Mouse (Mus musculus) CH12.LX (cell line): ENCODE measurements at regions not wholly inside any gene's neighbourhood (a gene's known extent, or its start where the extent isn't known, plus 50 kb on each side); places are given as distances from the start of the nearest gene placed in this dataset.

Experiments used
- DNase-seq: peaks from one replicate; pipeline ENCODE4 v3.0.0-alpha.2; 2013; ENCODE audit errors: extremely low read depth
- H3K27ac ChIP-seq: 2 replicates; pipeline ENCODE4 v1.5.1; 2012; ENCODE audit warnings: low read depth, mild to moderate bottlenecking, control low read depth, moderate library complexity; ENCODE audit not compliant: insufficient read depth
- H3K27me3 ChIP-seq: replicated peaks from 2 replicates; pipeline ENCODE3; 2012; ENCODE audit warnings: inconsistent platforms
- H3K36me3 ChIP-seq, 2 experiments: replicated peaks in 1 of 2; 2 replicates each; pipeline versions ENCODE3 to v1.6.1; 2012; ENCODE audit warnings: inconsistent platforms in 1 of 2, low read length in 1 of 2, mild to moderate bottlenecking in 1 of 2, mixed read lengths in 1 of 2, moderate library complexity in 1 of 2; ENCODE audit not compliant: control insufficient read depth in 1 of 2, insufficient read depth in 1 of 2
- H3K4me1 ChIP-seq, 2 experiments: 2 replicates each; pipeline ENCODE4 v1.6.1; 2012; ENCODE audit warnings: inconsistent platforms in 1 of 2, moderate library complexity in 1 of 2; ENCODE audit not compliant: insufficient read depth in 2 of 2, control insufficient read depth in 1 of 2
- H3K4me2 ChIP-seq: 2 replicates; pipeline ENCODE4 v1.6.1; 2012; ENCODE audit warnings: low read depth, mild to moderate bottlenecking, control low read depth; ENCODE audit not compliant: poor library complexity, insufficient read depth, severe bottlenecking
- H3K4me3 ChIP-seq, 3 experiments: fragments of 150-350 bp in 1 of 3; sonication (generic) in 1 of 3; replicated peaks in 1 of 3; 2 replicates each; pipeline versions ENCODE3 to v1.5.1; 2011 to 2012; ENCODE audit warnings: low read depth in 2 of 3, low read length in 2 of 3, mild to moderate bottlenecking in 2 of 3, moderate library complexity in 2 of 3, control low read depth in 1 of 3, improper control_type of control experiment in 1 of 3, inconsistent platforms in 1 of 3, mixed read lengths in 1 of 3; ENCODE audit not compliant: poor library complexity in 1 of 3
- H3K79me2 ChIP-seq: replicated peaks from 2 replicates; pipeline ENCODE4 v1.6.1; 2012; ENCODE audit warnings: mild to moderate bottlenecking, moderate library complexity; ENCODE audit not compliant: control insufficient read depth, poor library complexity, insufficient read depth, severe bottlenecking; ENCODE audit errors: extremely low read depth
- H3K9ac ChIP-seq: 2 replicates; pipeline ENCODE4 v1.6.1; 2012; ENCODE audit warnings: low read depth, mild to moderate bottlenecking, control low read depth, moderate library complexity; ENCODE audit not compliant: insufficient read depth
- H3K9me3 ChIP-seq: replicated peaks from 2 replicates; pipeline ENCODE3; 2012; ENCODE audit warnings: low read length, inconsistent platforms, mixed read lengths
- BHLHE40 ChIP-seq: IDR thresholded peaks from 2 replicates; pipeline ENCODE4 v1.6.1; 2011; ENCODE audit warnings: mild to moderate bottlenecking, low read depth, low read length, improper control_type of control experiment
- CTCF ChIP-seq, 2 experiments: IDR thresholded peaks in 1 of 2; conservative IDR thresholded peaks in 1 of 2; 2 replicates each; pipeline ENCODE4 v1.5.1; 2011 to 2012; ENCODE audit warnings: low read depth in 2 of 2, low read length in 2 of 2, improper control_type of control experiment in 1 of 2, inconsistent platforms in 1 of 2, mild to moderate bottlenecking in 1 of 2, moderate library complexity in 1 of 2
- E2F4 ChIP-seq: IDR thresholded peaks from 2 replicates; pipeline ENCODE4 v1.6.1; 2011; ENCODE audit warnings: low read depth, low read length, improper control_type of control experiment; ENCODE audit not compliant: insufficient replicate concordance
- ELF1 ChIP-seq: IDR thresholded peaks from 2 replicates; pipeline ENCODE4 v1.6.1; 2014; ENCODE audit warnings: low read depth, mild to moderate bottlenecking, inconsistent platforms, low read length, improper control_type of control experiment
- EP300 ChIP-seq: IDR thresholded peaks from 2 replicates; pipeline ENCODE4 v1.6.1; 2011; ENCODE audit warnings: low read length, improper control_type of control experiment
- GABPA ChIP-seq: IDR thresholded peaks from 2 replicates; pipeline ENCODE4 v1.6.1; 2012; ENCODE audit warnings: low read depth, low read length, improper control_type of control experiment, inconsistent platforms; ENCODE audit not compliant: insufficient replicate concordance
- HCFC1 ChIP-seq: IDR thresholded peaks from 2 replicates; pipeline ENCODE4 v1.6.1; 2012; ENCODE audit warnings: low read depth, mild to moderate bottlenecking, inconsistent platforms, low read length, improper control_type of control experiment
- JUN ChIP-seq: IDR thresholded peaks from 2 replicates; pipeline ENCODE4 v1.6.1; 2011; ENCODE audit warnings: low read depth, mild to moderate bottlenecking, low read length, improper control_type of control experiment, moderate library complexity; ENCODE audit not compliant: insufficient read depth
- JUND ChIP-seq: conservative IDR thresholded peaks from 2 replicates; pipeline ENCODE4 v1.6.1; 2011; ENCODE audit warnings: low read depth, low read length, improper control_type of control experiment
- KAT2A ChIP-seq: IDR thresholded peaks from 2 replicates; pipeline ENCODE4 v1.6.1; 2012; ENCODE audit warnings: low read length, improper control_type of control experiment, inconsistent platforms; ENCODE audit not compliant: insufficient replicate concordance
- MAFK ChIP-seq: IDR thresholded peaks from 2 replicates; pipeline ENCODE4 v1.6.1; 2011; ENCODE audit warnings: low read length, improper control_type of control experiment; ENCODE audit not compliant: insufficient replicate concordance
- MYC ChIP-seq: IDR thresholded peaks from 2 replicates; pipeline ENCODE4 v1.6.1; 2011; ENCODE audit warnings: low read depth, mild to moderate bottlenecking, improper control_type of control experiment, low read length
- NELFE ChIP-seq: IDR thresholded peaks from 2 replicates; pipeline ENCODE4 v1.6.1; 2011; ENCODE audit warnings: low read depth, low read length, improper control_type of control experiment
- PAX5 ChIP-seq: IDR thresholded peaks from 2 replicates; pipeline ENCODE4 v1.6.1; 2012; ENCODE audit warnings: low read length, inconsistent platforms, mixed read lengths
- POLR2A ChIP-seq: IDR thresholded peaks from 2 replicates; pipeline ENCODE4 v1.6.1; 2011; ENCODE audit warnings: low read depth, mild to moderate bottlenecking, improper control_type of control experiment, low read length
- SMC3 ChIP-seq: IDR thresholded peaks from 2 replicates; pipeline ENCODE4 v1.6.1; 2011; ENCODE audit warnings: low read depth, low read length, improper control_type of control experiment
- TBP ChIP-seq: conservative IDR thresholded peaks from 2 replicates; pipeline ENCODE4 v1.6.1; 2011; ENCODE audit warnings: low read depth, low read length, improper control_type of control experiment
- ZKSCAN1 ChIP-seq: IDR thresholded peaks from 2 replicates; pipeline ENCODE4 v1.6.1; 2012; ENCODE audit warnings: low read depth, inconsistent platforms, low read length, improper control_type of control experiment, borderline replicate concordance
- ZNF384 ChIP-seq: IDR thresholded peaks from 2 replicates; pipeline ENCODE4 v1.6.1; 2012; ENCODE audit warnings: low read depth, low read length, improper control_type of control experiment, inconsistent platforms
- dilution Hi-C: fragments of 300-500 bp; cut with MboI; formaldehyde crosslinking; loops from 2 replicates; pipeline ENCODE4 v1.14.3; 2020; ENCODE audit warnings: low sequenced_read_pairs; ENCODE audit not compliant: extremely low pct_unique_long_range_greater_than_20kb, extremely low pct_ligation_motif_present
- in situ Hi-C: fragments of 300-500 bp; cut with MboI; formaldehyde crosslinking; loops from 3 replicates; pipeline ENCODE4 v1.14.3; 2019; ENCODE audit warnings: low sequenced_read_pairs, low pct_ligation_motif_present, low pct_unique_long_range_greater_than_20kb, mixed read lengths

DNA sequence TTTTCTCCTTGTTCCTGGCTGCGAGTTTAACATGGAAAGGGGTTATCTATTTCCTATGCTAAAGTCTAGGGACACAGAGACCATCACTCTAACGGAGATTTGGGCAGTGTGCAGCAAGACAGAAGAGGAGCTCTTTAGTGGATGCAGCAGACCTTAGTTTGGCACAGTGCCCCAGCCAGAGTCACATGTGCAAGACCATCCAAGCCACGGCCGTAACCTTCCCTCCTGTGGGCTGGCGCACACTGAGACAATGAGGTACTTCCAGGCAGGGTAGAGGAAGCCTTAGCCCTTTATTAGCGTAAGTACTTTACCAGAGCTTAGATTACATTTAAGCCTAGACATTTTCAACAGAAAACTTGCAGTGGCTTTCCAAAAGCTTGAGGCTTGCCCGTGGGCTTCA, 336.4 kb downstream of the Nuak1 start:
- Histone ChIP-seq H3K9ac (no peak overlapping the region), H3K4me3 (no peak overlapping the region), H3K27me3 (no peaks in the 10 kb centered on the region), H3K27ac (no peak overlapping the region), H3K9me3 (peaks cover 7% of the 10 kb centered on the region), H3K4me2 (no peak overlapping the region), H3K4me1 (peaks cover 0 to 17% of the 10 kb centered on the region in 2 experiments; a peak in 2 of 4 replicates), H3K79me2 (no peaks in the 10 kb centered on the region), H3K36me3 (peaks cover 0 to 24% of the 10 kb centered on the region in 2 experiments)
- dilution Hi-C loops = no loop called here
- in situ Hi-C loops = no loop called here
- TF ChIP-seq KAT2A = no peak
- no peak for TF ChIP-seq E2F4
- no peak for TF ChIP-seq SMC3
- TF ChIP-seq ZNF384 = no peak
- TF ChIP-seq MYC = no peak
- TF ChIP-seq JUN = no peak
- TF ChIP-seq MAFK = no peak
- TF ChIP-seq NELFE = no peak
- TF ChIP-seq HCFC1 = no peak
- no peak for TF ChIP-seq EP300
- TF ChIP-seq ELF1 = no peak
- no peak for TF ChIP-seq CTCF (conservative IDR thresholded peaks at IDR 0.05 in 1 of 2, IDR thresholded peaks at IDR 0.05 in 1 of 2; ENCODE audit: low read depth in 2 of 2, low read length in 2 of 2)
- no peak for TF ChIP-seq JUND
- no peak for TF ChIP-seq POLR2A
- TF ChIP-seq ZKSCAN1 = no peak
- TF ChIP-seq PAX5 = no peak
- no peak for DNase-seq

DNA sequence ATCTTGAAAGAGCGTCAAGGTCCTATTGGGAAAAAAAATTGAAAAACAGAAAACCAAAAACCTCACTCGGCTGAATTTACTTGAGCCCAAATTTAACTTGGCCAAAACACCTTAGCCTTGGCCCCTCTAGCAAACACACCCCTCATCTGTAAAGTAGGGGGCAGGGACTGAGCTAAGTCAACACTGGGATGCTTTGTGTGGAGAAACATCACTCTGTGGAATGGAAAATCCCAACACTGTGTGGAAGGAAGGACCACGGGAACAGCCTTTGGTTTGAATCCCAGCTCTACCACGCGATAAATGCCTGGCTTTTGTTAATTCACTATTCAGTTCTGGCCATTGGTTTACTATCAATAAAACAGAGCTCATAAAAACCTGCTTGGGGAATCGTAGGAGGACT, 335.8 kb downstream of the Nuak1 start:
- H3K4me3 ChIP-seq = no peak overlapping the region
- H3K27me3 ChIP-seq = no peaks in the 10 kb centered on the region
- no peak overlapping the region for H3K27ac ChIP-seq
- dilution Hi-C loops = no loop called here
- H3K4me1 ChIP-seq = peaks cover 0 to 21% of the 10 kb centered on the region in 2 experiments; a peak in 3 of 4 replicates
- no peak overlapping the region for H3K4me2 ChIP-seq
- TF ChIP-seq CTCF (conservative IDR thresholded peaks at IDR 0.05 in 1 of 2, IDR thresholded peaks at IDR 0.05 in 1 of 2; ENCODE audit: low read depth in 2 of 2, low read length in 2 of 2) (no peak), GABPA (no peak), BHLHE40 (no peak), PAX5 (no peak), TBP (no peak)
- TF ChIP-seq, all 38 proteins: peak for 0
- peaks cover 7% of the 10 kb centered on the region for H3K9me3 ChIP-seq
- in situ Hi-C loops = no loop called here
- H3K36me3 ChIP-seq = peaks cover 0 to 24% of the 10 kb centered on the region in 2 experiments
- H3K79me2 ChIP-seq = no peaks in the 10 kb centered on the region
- no peak overlapping the region for H3K9ac ChIP-seq
- DNase-seq = no peak
